In the genomic region with DNA sequence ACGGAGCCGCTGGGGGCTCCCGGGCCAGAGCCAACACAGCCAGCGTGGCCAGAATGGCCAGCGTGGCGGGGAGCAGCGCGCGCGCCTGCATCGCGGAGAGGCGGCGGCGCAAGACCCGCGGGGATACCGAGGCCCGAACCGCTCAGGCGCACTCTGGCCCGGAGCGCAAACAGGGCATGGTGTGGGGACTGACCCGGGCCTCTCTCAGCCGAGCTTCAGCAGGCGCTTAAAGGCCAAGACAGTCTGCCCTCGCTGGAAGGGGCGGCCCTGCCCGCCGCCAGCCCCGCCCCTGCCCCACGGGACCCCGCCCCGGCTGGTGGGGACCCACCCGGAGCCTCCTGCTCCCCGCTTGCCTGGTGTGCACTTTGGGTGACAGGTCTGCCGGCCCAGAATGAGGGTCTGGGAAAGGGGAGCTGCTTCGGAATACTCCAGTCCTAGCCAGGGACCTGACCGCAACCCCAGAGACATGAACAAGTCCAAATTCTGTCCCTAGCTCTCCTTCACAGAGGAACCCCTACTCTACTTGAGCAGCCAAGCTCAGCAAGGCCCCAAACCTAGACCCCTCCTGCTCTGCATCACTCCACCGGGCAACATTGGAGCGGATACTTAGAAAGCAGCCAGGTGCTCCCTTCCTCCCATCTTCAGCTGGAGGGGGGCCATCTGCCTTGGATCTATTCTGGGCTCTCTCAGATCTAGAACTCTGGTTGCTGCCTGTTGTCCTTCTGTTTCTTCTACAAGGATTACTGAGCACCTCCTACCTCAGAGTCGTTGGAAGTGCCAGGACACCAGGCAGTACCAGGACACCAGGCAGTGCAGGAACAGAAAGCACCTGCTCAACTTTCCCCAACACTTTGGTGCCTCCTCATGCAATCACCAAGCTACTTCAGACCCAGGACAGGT, we compare ENCODE assay signal across 8 mouse cellular contexts. TPM values are rescaled to one million over a fixed set of nuclear protein-coding genes. Genes with fewer than 3 reads are reported as not detected.
A peak's percentile ranks its signal among the peaks of the same experiment; 100 is the strongest.
DNase-seq lines count a peak whose midpoint lies in the region; ATAC-seq lines count a peak whose summit lies in the region.

A gene (minus strand): TSS at position 527 of the 900 bp plus-strand sequence.

- peak within 1 kb of the TSS; percentile 51 for H3K4me3 ChIP-seq in intestine, embryonic 15.5 days (replicated peaks)

- no peaks in the 10 kb centered on the region for H3K36me3 ChIP-seq in intestine, embryonic 15.5 days

- peak within 1 kb of the TSS; percentile 91 for H3K4me2 ChIP-seq in intestine, embryonic 15.5 days (replicated peaks)

- peaks cover 26% of the 10 kb centered on the region for H3K4me1 ChIP-seq in intestine, embryonic 15.5 days (replicated peaks)

- DNase-seq in layer of hippocampus, adult 11-12 months (ENCODE audit: low spot score) = peak; percentile 43
- DNase-seq in layer of hippocampus, adult 18-20 months (ENCODE audit: low spot score in 2 of 2) = no peak
- peak; percentile 56 to 80 for DNase-seq in adrenal gland, postnatal 36 days
- DNase-seq in gonadal fat pad, adult 2 months (ENCODE audit: low read depth) = no peak
- peak; percentile 55 for DNase-seq in lung, postnatal 14 days
- DNase-seq in urinary bladder, postnatal 14 days (ENCODE audit: low spot score) = peak; percentile 64
- DNase-seq in thymus, postnatal 0 days (ENCODE audit: low spot score) = no peak

- no peak within 1 kb of the TSS for H3K27ac ChIP-seq in intestine, embryonic 15.5 days

- H3K27me3 ChIP-seq in intestine, embryonic 15.5 days (replicated peaks) = peaks cover 27% of the 10 kb centered on the region

- 10% methylated on average over 40 of the region's 42 CpGs for WGBS in intestine, embryonic 15.5 days

- H3K9me3 ChIP-seq in intestine, embryonic 15.5 days = no peaks in the 10 kb centered on the region

- ATAC-seq in intestine, embryonic 15.5 days = peak; percentile 37

- peak within 1 kb of the TSS; percentile 56 for H3K9ac ChIP-seq in intestine, embryonic 15.5 days

RNA-seq across cellular contexts. Expression of the gene that starts here (rescaled TPM):
- 1 to 10 TPM; 7.5 to 7.7 TPM for total RNA-seq in layer of hippocampus, adult 18-20 months (2021)
- 10 to 100 TPM; 35.0 to 71.4 TPM for total RNA-seq in adrenal gland, postnatal 36 days (2021)
- polyA plus RNA-seq in gonadal fat pad, adult 2 months (2012; rRNA removed) = 183 and 267 TPM in 2 replicates
- polyA plus RNA-seq in intestine, embryonic 15.5 days (2015; fragmentation: Nextera tagmentation; extraction: Ambion mirVana) = 47.2 and 48.2 TPM in 2 replicates
- polyA plus RNA-seq in thymus, postnatal 0 days (2015; fragmentation: Nextera tagmentation; extraction: Ambion mirVana) = 8.9 and 10.4 TPM in 2 replicates

Comparison
In these comparisons a context has a peak if more than half of its experiments do, and no peak if none do; other contexts are left out.
1. RNA of the gene that starts here (total RNA-seq): 35.0 to 71.4 TPM in adrenal gland, postnatal 36 days; 7.5 to 7.7 TPM in layer of hippocampus, adult 18-20 months; every median in the first group is over 4 times any median in the second.
2. DNase-seq: peak in layer of hippocampus, adult 11-12 months (single experiment), adrenal gland, postnatal 36 days (2 of 2), lung, postnatal 14 days (single experiment) and urinary bladder, postnatal 14 days (single experiment); none in layer of hippocampus, adult 18-20 months (0 of 2), gonadal fat pad, adult 2 months (single experiment) and thymus, postnatal 0 days (single experiment).